Comparison of ENCODE assay signal across 15 mouse cellular contexts in the genomic region with DNA sequence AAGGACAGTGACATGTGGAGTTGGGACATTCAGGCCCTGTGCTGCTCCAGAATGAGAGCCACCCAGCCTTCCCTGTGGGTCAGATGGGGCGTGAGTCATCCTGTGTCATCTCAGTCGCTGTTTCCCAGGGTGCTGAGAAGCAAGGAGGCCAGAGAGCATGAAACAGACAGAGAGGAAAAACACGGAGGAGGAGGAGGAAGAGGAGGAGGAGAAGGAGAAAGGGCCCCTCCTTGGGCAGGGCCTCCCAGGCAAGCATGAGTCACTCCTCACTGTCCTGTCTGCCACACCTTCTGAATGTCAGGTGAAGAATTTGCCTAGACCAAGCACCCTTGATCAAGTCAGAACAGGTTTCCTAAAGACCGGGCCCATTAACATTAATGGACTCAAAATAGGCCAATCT. TPM values are rescaled to one million over a fixed set of nuclear protein-coding genes. Genes with fewer than 3 reads are reported as not detected.
A peak's percentile ranks its signal among the peaks of the same experiment; 100 is the strongest.
DNase-seq lines count a peak whose midpoint lies in the region; ATAC-seq lines count a peak whose summit lies in the region.
"Had no signal": no experiment of that assay in that cellular context is flagged by ENCODE, and none has a peak within 500 bp of the region (broad histone marks: within the 10 kb centered on the region; RNA-seq: fewer than 3 reads in every experiment).

No protein-coding gene starts in this region.

- H3K27ac ChIP-seq in hindbrain, embryonic 16.5 days (ENCODE audit: low read depth, low read length), result no peak overlapping the region
- H3K27ac ChIP-seq: heart, embryonic 13.5 days; hindbrain, embryonic 15.5 days had no signal

- H3K36me3 ChIP-seq in hindbrain, embryonic 16.5 days (ENCODE audit: control insufficient read depth, insufficient read depth, low read length), result no peaks in the 10 kb centered on the region
- H3K36me3 ChIP-seq: G1E; heart, embryonic 13.5 days; hindbrain, embryonic 15.5 days had no signal

- no peaks in the 10 kb centered on the region for H3K27me3 ChIP-seq in hindbrain, embryonic 16.5 days (replicated peaks; ENCODE audit: control insufficient read depth, insufficient read depth, low read length)
- H3K27me3 ChIP-seq: heart, embryonic 13.5 days; hindbrain, embryonic 15.5 days had no signal

- no peak overlapping the region for H3K4me2 ChIP-seq in hindbrain, embryonic 16.5 days (ENCODE audit: low read length)
- H3K4me2 ChIP-seq: heart, embryonic 13.5 days; hindbrain, embryonic 15.5 days had no signal

- ATAC-seq in hindbrain, embryonic 16.5 days, result no peak
- no peak for ATAC-seq in erythroid progenitor cell, adult 5-6 weeks (replicated peaks; ENCODE audit: low FRiP score, poor library complexity, severe bottlenecking)
- ATAC-seq in megakaryocyte progenitor cell, adult 5-6 weeks (replicated peaks; ENCODE audit: poor library complexity), result no peak
- ATAC-seq: liver, postnatal 0 days had no signal

- H3K4me1 ChIP-seq in hindbrain, embryonic 16.5 days (ENCODE audit: control insufficient read depth, insufficient read depth, low read depth, low read length), result no peaks in the 10 kb centered on the region
- H3K4me1 ChIP-seq: hindbrain, embryonic 15.5 days had no signal

- DNase-seq in urinary bladder, postnatal 14 days (ENCODE audit: low spot score), result peak; percentile 64
- DNase-seq in urinary bladder, adult 2 months (ENCODE audit: low spot score), result no peak
- DNase-seq in adipocyte (ENCODE audit: low spot score), result peak; percentile 58
- peak; percentile 61 for DNase-seq in gonadal fat pad, adult 2 months (ENCODE audit: low read depth)
- no peak for DNase-seq in gastrocnemius, postnatal 14 days
- DNase-seq: left cerebral cortex, postnatal 4 days; liver, postnatal 0 days; thymus, adult 18-20 months had no signal

- intact Hi-C loops in gastrocnemius, postnatal 14 days (cut with DNase I; ENCODE audit: low total_unique reads), result no loop called here

- H3K9ac ChIP-seq in hindbrain, embryonic 16.5 days (ENCODE audit: low read depth, low read length), result no peak overlapping the region
- H3K9ac ChIP-seq: heart, embryonic 13.5 days; hindbrain, embryonic 15.5 days; liver, postnatal 0 days had no signal

- H3K9me3 ChIP-seq in hindbrain, embryonic 16.5 days (ENCODE audit: control insufficient read depth, low read length), result no peaks in the 10 kb centered on the region
- H3K9me3 ChIP-seq: G1E; heart, embryonic 13.5 days; hindbrain, embryonic 15.5 days had no signal

- 79% methylated on average over 4 of the region's 4 CpGs for WGBS in hindbrain, embryonic 16.5 days

- no peak overlapping the region for H3K4me3 ChIP-seq in hindbrain, embryonic 16.5 days (ENCODE audit: low read length)
- H3K4me3 ChIP-seq: erythroblast, embryonic 14.5 days; heart, embryonic 13.5 days; hindbrain, embryonic 15.5 days had no signal

RNA-seq across cellular contexts. Expression of a gene that starts 27.4 kb away (rescaled TPM):
- 17.9 and 22.7 TPM in 2 replicates for polyA plus RNA-seq in urinary bladder, adult 2 months (2012; rRNA removed)
- polyA plus RNA-seq in gonadal fat pad, adult 2 months (2012; rRNA removed), result 11.0 and 24.2 TPM in 2 replicates
- 0.21 TPM in 2 replicates for polyA plus RNA-seq in hindbrain, embryonic 16.5 days (2015; fragmentation: Nextera tagmentation; extraction: Ambion mirVana)
- not detected in 2 replicates for total RNA-seq in erythroid progenitor cell, adult 5-6 weeks (2015; ENCODE audit: low replicate concordance)
- not detected in 2 replicates for total RNA-seq in erythroid progenitor cell, adult 5-6 weeks (2017; ENCODE audit: low replicate concordance)
- total RNA-seq in megakaryocyte progenitor cell, adult 5-6 weeks (2015), result 0.37 and 0.64 TPM in 2 replicates
- total RNA-seq in megakaryocyte progenitor cell, adult 5-6 weeks (2017), result 0.95 and 1.0 TPM in 2 replicates
- under 1 TPM; 0.02 to 0.06 TPM for total RNA-seq in gastrocnemius, postnatal 14 days (2021)
- polyA plus RNA-seq: erythroblast, embryonic 14.5 days; G1E had no signal

Comparison
In these comparisons a context has a peak if more than half of its experiments do, and no peak if none do; other contexts are left out.
1. DNase-seq: peak in urinary bladder, postnatal 14 days (single experiment), adipocyte (single experiment) and gonadal fat pad, adult 2 months (single experiment); none in urinary bladder, adult 2 months (single experiment) and gastrocnemius, postnatal 14 days (single experiment).